Mouse (Mus musculus): ENCODE measurements around the gene Patl1. TPM values are rescaled to one million over a fixed set of nuclear protein-coding genes. Genes with fewer than 3 reads are reported as not detected.
A peak's percentile ranks its signal among the peaks of the same experiment; 100 is the strongest.

The Patl1 gene
- polyA plus RNA-seq, 1 experiment from 2014 or later, result 21.2 TPM

Small RNA genes lying within 50 kb of the gene (microRNA-seq; reads per million reads assigned to microRNA genes)
- 6.7 reads per million, percentile 17 among the genes with 10 or more reads in this experiment for gene Mir6994

Other genes starting within 250 kb of the Patl1 start
- gene Oosp1, start 221.2 kb upstream of the Patl1 start, polyA plus RNA-seq (2014; fragmentation: Nextera tagmentation; extraction: Ambion mirVana), result not detected in 2 replicates
- not detected in 2 replicates for gene Oosp3, start 215.3 kb upstream of the Patl1 start, polyA plus RNA-seq (2014; fragmentation: Nextera tagmentation; extraction: Ambion mirVana)
- not detected in 2 replicates for gene Gif, start 164.8 kb upstream of the Patl1 start, polyA plus RNA-seq (2014; fragmentation: Nextera tagmentation; extraction: Ambion mirVana)
- gene Mrpl16, start 142.0 kb upstream of the Patl1 start, polyA plus RNA-seq (2014; fragmentation: Nextera tagmentation; extraction: Ambion mirVana), result 79.1 and 80.3 TPM in 2 replicates
- gene Stx3, start 93.0 kb upstream of the Patl1 start, polyA plus RNA-seq (2014; fragmentation: Nextera tagmentation; extraction: Ambion mirVana), result 5.8 and 7.0 TPM in 2 replicates
- 0.12 TPM in 1 of 2 replicates, not detected in the other for gene Olfr1417, start 73.2 kb upstream of the Patl1 start, polyA plus RNA-seq (2014; fragmentation: Nextera tagmentation; extraction: Ambion mirVana)
- gene Olfr1418, start 51.3 kb upstream of the Patl1 start, polyA plus RNA-seq (2014; fragmentation: Nextera tagmentation; extraction: Ambion mirVana), result not detected in 2 replicates
- not detected in 2 replicates for gene Olfr1419, start 37.3 kb upstream of the Patl1 start, polyA plus RNA-seq (2014; fragmentation: Nextera tagmentation; extraction: Ambion mirVana)
- 0.07 and 0.27 TPM in 2 replicates for gene Olfr1420, start 25.8 kb upstream of the Patl1 start, polyA plus RNA-seq (2014; fragmentation: Nextera tagmentation; extraction: Ambion mirVana)
- 10.8 and 11.4 TPM in 2 replicates for gene Osbp, start 53.5 kb downstream of the Patl1 start, polyA plus RNA-seq (2014; fragmentation: Nextera tagmentation; extraction: Ambion mirVana)
- not detected in 2 replicates for gene Olfr1423, start 128.9 kb downstream of the Patl1 start, polyA plus RNA-seq (2014; fragmentation: Nextera tagmentation; extraction: Ambion mirVana)
- gene Olfr1424, start 150.3 kb downstream of the Patl1 start, polyA plus RNA-seq (2014; fragmentation: Nextera tagmentation; extraction: Ambion mirVana), result not detected in 2 replicates
- not detected in 2 replicates for gene Olfr1425, start 165.3 kb downstream of the Patl1 start, polyA plus RNA-seq (2014; fragmentation: Nextera tagmentation; extraction: Ambion mirVana)
- gene Olfr1426, start 179.6 kb downstream of the Patl1 start, polyA plus RNA-seq (2014; fragmentation: Nextera tagmentation; extraction: Ambion mirVana), result not detected in 2 replicates
- gene Olfr1427, start 190.9 kb downstream of the Patl1 start, polyA plus RNA-seq (2014; fragmentation: Nextera tagmentation; extraction: Ambion mirVana), result not detected in 2 replicates
- not detected in 2 replicates for gene Olfr1428, start 203.5 kb downstream of the Patl1 start, polyA plus RNA-seq (2014; fragmentation: Nextera tagmentation; extraction: Ambion mirVana)
- gene Olfr76, start 210.8 kb downstream of the Patl1 start, polyA plus RNA-seq (2014; fragmentation: Nextera tagmentation; extraction: Ambion mirVana), result not detected in 2 replicates

Measured in heart, embryonic 14.5 days (tissue).